Mouse (Mus musculus) midbrain, postnatal 0 days (tissue): ENCODE data around the gene Chd1l. TPM values are rescaled to one million over a fixed set of nuclear protein-coding genes. Genes with fewer than 3 reads are reported as not detected.

ENCODE experiments used
- ATAC-seq: fragments of 200-750 bp; cut with Nextera tagmentation; 2 replicates; pipeline ENCODE4 v1.8.0; 2017; ENCODE audit warnings: moderate number of reproducible peaks, mild to moderate bottlenecking, moderate TSS enrichment, moderate library complexity; ENCODE audit not compliant: low FRiP score
- DNase-seq: peaks from one replicate; pipeline ENCODE4 v3.0.0-alpha.2; 2015; ENCODE audit warnings: low spot score
- H3K27ac ChIP-seq: fragments of 300-500 bp; sonication (generic); 2 replicates; pipeline ENCODE4 v1.5.1; 2014; ENCODE audit warnings: low read depth, mild to moderate bottlenecking, low read length, mixed read lengths
- H3K27me3 ChIP-seq: fragments of 300-500 bp; sonication (generic); 2 replicates; pipeline ENCODE4 v1.6.1; 2014; ENCODE audit warnings: low read length, control low read depth, mixed read lengths; ENCODE audit not compliant: insufficient read depth
- H3K36me3 ChIP-seq: fragments of 300-500 bp; sonication (generic); 2 replicates; pipeline ENCODE4 v1.6.1; 2014; ENCODE audit warnings: low read length, control low read depth, mixed read lengths; ENCODE audit not compliant: insufficient read depth
- H3K4me1 ChIP-seq: fragments of 300-500 bp; sonication (generic); 2 replicates; pipeline ENCODE4 v1.6.1; 2014; ENCODE audit warnings: mild to moderate bottlenecking, control low read depth, antibody characterized with exemption, low read length, mixed read lengths; ENCODE audit not compliant: insufficient read depth
- H3K4me2 ChIP-seq: fragments of 300-500 bp; sonication (generic); 2 replicates; pipeline ENCODE4 v1.6.1; 2014; ENCODE audit warnings: low read depth, mild to moderate bottlenecking, low read length, mixed read lengths; ENCODE audit not compliant: poor library complexity, severe bottlenecking
- H3K4me3 ChIP-seq: fragments of 300-500 bp; sonication (generic); 2 replicates; pipeline ENCODE4 v1.5.1; 2014; ENCODE audit warnings: low read depth, mild to moderate bottlenecking, low read length, moderate library complexity
- H3K9ac ChIP-seq: fragments of 300-500 bp; sonication (generic); replicated peaks from 2 replicates; pipeline ENCODE4 v1.6.1; 2014; ENCODE audit warnings: mild to moderate bottlenecking, low read length, moderate library complexity, mixed read lengths; ENCODE audit not compliant: poor library complexity, severe bottlenecking
- H3K9me3 ChIP-seq: fragments of 300-500 bp; sonication (generic); 2 replicates; pipeline ENCODE4 v1.6.1; 2016; ENCODE audit warnings: low read length, control low read depth
- CTCF ChIP-seq: IDR thresholded peaks from 2 replicates; pipeline ENCODE4 v1.5.1; 2016; ENCODE audit warnings: antibody characterized with exemption, mild to moderate bottlenecking
- WGBS: fragments of 180-500 bp; shearing (Covaris S2); extraction: QIAGEN DNeasy Blood & Tissue Kit; methylation state at CpG from one replicate; pipeline ENCODE4 v1.1.7; 2014; 5-methylcytosine and 5-hydroxymethylcytosine counted together
- polyA plus RNA-seq: library from polyadenylated mRNA; unstranded; fragments of >200 nt; fragmentation: Nextera tagmentation; extraction: Ambion mirVana; gene quantifications from 2 replicates; pipeline ENCODE4 v1.2.1, GENCODE M21; 2015
- total RNA-seq: library from RNA; depleted of rRNA; stranded (reverse); fragments of >200 nt; gene quantifications from 2 replicates; pipeline ENCODE4 v1.2.3, GENCODE M21; 2014

The Chd1l gene
- total and polyA plus RNA-seq, 2 experiments from 2014 or later = 5.9 to 6.9 TPM

GRCm38 (mm10) chr3:97634288-97634761 is 24.3 kb upstream of the Chd1l start:
- Histone ChIP-seq H3K9me3 (no peaks in the 10 kb centered on the region), H3K27ac (no peak overlapping the region), H3K4me3 (no peak overlapping the region), H3K9ac (no peak overlapping the region), H3K36me3 (no peaks in the 10 kb centered on the region), H3K4me1 (no peaks in the 10 kb centered on the region), H3K27me3 (no peaks in the 10 kb centered on the region), H3K4me2 (no peak overlapping the region)
- ATAC-seq (no peak), DNase-seq (peak; percentile 21)
- WGBS = 78% methylated on average over 3 of the region's 3 CpGs
- TF ChIP-seq CTCF = no peak

DNA sequence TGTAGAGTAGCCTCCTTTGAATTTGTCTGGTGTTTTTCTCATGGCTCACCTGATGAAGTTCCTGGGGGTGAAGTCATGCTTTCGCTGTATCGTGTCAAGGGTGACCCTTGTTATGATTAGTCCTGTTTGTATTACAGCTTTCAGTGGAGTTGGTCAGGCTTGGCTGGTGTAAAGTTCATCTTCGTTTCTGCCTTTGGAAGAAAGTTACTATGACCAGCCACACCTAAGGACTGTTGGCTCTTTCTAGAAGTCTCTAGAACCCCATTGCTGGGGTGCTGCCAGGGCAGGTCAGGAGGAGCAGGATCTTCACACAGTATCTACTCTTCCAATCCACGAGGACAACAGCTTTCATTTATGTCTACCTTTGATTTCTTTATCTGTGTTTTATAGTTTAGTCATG is 23.5 kb upstream of the Chd1l start:
- Histone ChIP-seq H3K4me1 (no peaks in the 10 kb centered on the region), H3K9me3 (no peaks in the 10 kb centered on the region), H3K27ac (no peak overlapping the region), H3K4me3 (no peak overlapping the region), H3K36me3 (no peaks in the 10 kb centered on the region), H3K27me3 (no peaks in the 10 kb centered on the region), H3K4me2 (no peak overlapping the region), H3K9ac (no peak overlapping the region)
- WGBS = 85% methylated on average over 4 of the region's 4 CpGs
- no peak for DNase-seq
- ATAC-seq = no peak
- TF ChIP-seq CTCF = no peak

DNA sequence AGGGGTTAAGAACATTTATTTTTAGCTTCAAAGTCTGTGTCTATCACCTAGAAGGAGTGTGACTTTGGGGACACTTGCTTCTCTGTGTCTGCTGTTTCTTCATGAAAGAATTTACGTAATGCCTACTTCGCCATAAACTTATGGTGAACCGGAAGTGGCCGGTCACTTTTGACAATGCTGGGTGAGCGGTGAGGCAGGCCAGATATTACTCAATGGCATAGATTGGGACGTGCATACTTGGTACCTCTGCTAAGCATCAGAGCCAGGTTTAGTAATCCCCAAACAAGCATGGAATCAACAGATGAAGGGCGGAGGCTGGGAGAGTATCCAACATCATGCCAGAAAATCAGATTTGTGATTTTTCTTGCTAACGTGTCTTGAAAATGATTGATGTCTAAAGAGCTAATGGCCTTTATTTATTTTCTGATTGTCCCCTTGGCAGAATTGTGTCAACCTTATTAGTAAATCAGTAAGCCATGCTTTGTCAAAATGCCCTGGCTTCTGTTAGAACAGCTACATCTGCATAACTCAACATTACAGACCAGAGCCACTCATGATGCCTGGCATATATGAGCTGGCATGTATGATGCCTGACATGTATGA is 21.4 kb upstream of the Chd1l start:
- H3K27me3 ChIP-seq = no peaks in the 10 kb centered on the region
- no peak for ATAC-seq
- H3K4me1 ChIP-seq = no peaks in the 10 kb centered on the region
- WGBS = 86% methylated on average over 8 of the region's 8 CpGs
- no peak overlapping the region for H3K9ac ChIP-seq
- no peak overlapping the region for H3K4me3 ChIP-seq
- no peak for DNase-seq
- H3K27ac ChIP-seq = no peak overlapping the region
- H3K36me3 ChIP-seq = no peaks in the 10 kb centered on the region
- no peak for TF ChIP-seq CTCF
- no peaks in the 10 kb centered on the region for H3K9me3 ChIP-seq
- no peak overlapping the region for H3K4me2 ChIP-seq

DNA sequence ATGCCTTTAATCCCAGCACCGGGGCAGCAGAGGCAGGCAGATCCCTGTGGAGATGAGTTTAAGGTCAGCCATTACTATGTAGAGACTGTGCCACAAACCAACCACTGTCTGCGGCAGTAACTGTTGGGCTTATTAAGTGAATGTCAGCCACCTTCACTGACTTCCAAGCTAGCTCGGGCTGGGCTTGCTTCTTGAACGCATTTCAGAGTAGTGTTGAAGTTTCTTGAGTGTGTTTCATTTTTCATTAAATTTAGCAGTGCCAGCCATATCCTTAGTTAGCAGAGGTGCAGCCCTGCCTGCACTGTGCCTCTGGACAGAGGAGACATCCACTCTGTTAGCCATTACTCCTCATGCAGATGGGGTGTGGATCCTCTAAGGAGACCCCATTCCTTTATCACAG is 20.7 kb upstream of the Chd1l start:
- TF ChIP-seq CTCF = no peak
- ATAC-seq (no peak), DNase-seq (no peak)
- Histone ChIP-seq H3K9ac (no peak overlapping the region), H3K36me3 (no peaks in the 10 kb centered on the region), H3K4me2 (no peak overlapping the region), H3K27me3 (no peaks in the 10 kb centered on the region), H3K4me3 (no peak overlapping the region), H3K27ac (no peak overlapping the region), H3K4me1 (no peaks in the 10 kb centered on the region), H3K9me3 (no peaks in the 10 kb centered on the region)
- WGBS = 94% methylated on average over 4 of the region's 4 CpGs

DNA sequence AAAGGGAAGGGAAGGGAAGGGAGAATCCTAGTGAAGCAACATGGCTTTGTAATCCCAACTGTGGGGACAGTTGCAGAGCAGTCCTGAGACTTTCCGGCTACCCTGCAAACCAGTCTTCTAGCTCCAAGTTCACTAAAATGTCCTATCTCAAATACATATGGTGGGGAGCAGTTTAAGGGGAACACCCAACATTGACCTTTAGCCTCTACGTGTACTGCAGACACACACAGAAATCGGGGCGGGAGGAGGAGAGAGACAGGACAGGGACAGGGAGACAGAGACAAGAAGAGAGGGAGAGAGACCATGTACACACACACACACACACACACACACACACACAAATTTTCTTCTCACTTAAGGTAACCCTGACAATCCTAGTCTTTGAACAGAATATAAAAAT is 19.9 kb upstream of the Chd1l start:
- ATAC-seq (no peak), DNase-seq (no peak)
- Histone ChIP-seq H3K27me3 (no peaks in the 10 kb centered on the region), H3K27ac (no peak overlapping the region), H3K36me3 (no peaks in the 10 kb centered on the region), H3K9me3 (no peaks in the 10 kb centered on the region), H3K4me1 (no peaks in the 10 kb centered on the region), H3K4me2 (no peak overlapping the region), H3K9ac (no peak overlapping the region), H3K4me3 (no peak overlapping the region)
- 85% methylated on average over 4 of the region's 4 CpGs for WGBS
- TF ChIP-seq CTCF = no peak

DNA sequence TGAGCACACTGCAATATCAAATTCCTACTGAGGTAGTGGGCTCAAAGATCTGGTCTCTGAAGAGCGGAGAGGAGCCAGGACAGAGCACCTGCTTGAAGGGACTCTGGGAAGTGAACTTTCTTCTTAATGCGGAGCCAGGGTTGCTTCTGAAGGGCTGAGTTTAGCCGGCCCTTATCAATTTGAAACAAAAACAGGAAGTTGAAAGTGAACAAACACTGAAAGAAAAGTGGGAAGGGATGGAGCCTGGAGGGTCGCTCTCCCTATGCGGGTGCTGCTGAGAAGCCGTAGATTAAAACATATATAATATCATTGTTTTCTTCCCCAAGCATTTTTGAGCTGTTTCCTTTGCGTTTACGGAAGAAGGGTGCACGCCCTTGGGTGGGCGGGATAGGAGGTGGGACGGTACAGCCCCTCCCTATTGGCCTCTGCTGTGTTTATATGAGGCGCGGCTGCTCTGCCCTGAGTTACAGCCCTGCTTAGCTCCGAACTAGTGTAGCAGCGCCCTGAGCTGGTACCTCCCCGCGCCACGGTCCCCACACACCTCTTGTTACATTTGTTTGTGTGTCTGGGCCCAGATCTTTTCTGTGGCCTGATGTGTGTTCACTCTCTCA is 18.5 kb upstream of the Chd1l start, which contains the start of gene Fmo5:
Gene Fmo5, plus strand, starts transcription at position 414 of the 611 bp plus-strand sequence.
- Histone ChIP-seq H3K4me3 (peak within 1 kb of the TSS; percentile 22), H3K27me3 (no peaks in the 10 kb centered on the region), H3K9ac (no peak within 1 kb of the TSS), H3K36me3 (no peaks in the 10 kb centered on the region), H3K4me2 (peak within 1 kb of the TSS; percentile 32), H3K4me1 (no peaks in the 10 kb centered on the region), H3K27ac (no peak within 1 kb of the TSS), H3K9me3 (no peaks in the 10 kb centered on the region)
- no peak for TF ChIP-seq CTCF
- ATAC-seq (no peak), DNase-seq (no peak)
- 10% methylated on average over 18 of the region's 18 CpGs for WGBS
